Mouse (Mus musculus) megakaryocyte progenitor cell, adult 5-6 weeks (primary cell): ENCODE data around the gene Trpc2. TPM values are rescaled to one million over a fixed set of nuclear protein-coding genes. Genes with fewer than 3 reads are reported as not detected.
A peak's percentile ranks its signal among the peaks of the same experiment; 100 is the strongest.

Source experiments
- ATAC-seq: replicated peaks from 2 replicates; pipeline ENCODE4 v1.8.0; 2016; ENCODE audit warnings: mild to moderate bottlenecking, moderate TSS enrichment, inconsistent platforms; ENCODE audit not compliant: poor library complexity
- total RNA-seq, 2 experiments: library from RNA; stranded (forward) in 1 of 2; stranded (reverse) in 1 of 2; fragments of 157-497, 149-512 nt in 1 of 2; fragments of 200-1000 nt in 1 of 2; gene quantifications; 2 replicates each; pipeline versions ENCODE4 v1.2.3 to v1.2.4; 2015 to 2017

Trpc2 gene
- total RNA-seq, 2 experiments from 2014 or later, result not detected

DNA sequence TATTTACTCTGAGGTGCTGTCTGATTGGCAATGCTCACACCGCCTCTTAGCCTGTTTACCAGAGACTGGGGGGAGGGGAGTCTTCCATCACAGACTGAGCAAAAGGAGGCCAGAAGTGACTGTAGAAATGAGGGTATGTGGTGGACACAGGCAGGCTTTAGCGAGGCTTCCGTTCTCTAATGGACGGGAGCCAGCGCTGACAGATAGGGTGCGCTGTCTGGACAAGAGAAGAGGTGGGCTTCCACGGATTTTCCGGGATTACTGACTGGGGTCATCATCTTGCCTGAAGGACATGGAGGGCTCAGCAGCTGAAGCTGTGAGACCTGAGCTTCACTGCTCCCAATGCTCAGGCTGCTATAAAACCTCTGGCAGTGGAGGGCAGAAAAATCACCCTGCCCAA lies 19.3 kb downstream of the Trpc2 start:
- no peak for ATAC-seq

DNA sequence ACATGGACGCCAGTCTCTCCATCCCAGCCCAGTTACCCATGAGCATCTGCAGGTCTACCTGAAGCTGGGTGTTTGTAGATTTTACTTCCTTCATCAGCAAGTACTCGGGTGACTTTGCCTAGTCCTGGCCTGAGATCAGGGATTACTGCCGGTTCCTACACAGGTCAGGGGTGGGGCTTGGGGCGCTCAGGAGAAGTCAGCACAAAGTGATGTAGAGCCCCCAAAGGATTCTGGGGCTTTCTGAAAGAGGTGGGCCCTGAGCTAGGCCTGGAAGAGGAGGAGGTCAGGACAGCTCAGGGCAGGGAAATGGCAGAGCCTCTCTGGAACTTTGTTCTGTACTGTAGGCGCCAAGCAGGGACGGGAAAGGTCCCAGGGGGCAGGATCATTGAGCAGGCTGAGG lies 19.8 kb downstream of the Trpc2 start:
- ATAC-seq, result no peak

DNA sequence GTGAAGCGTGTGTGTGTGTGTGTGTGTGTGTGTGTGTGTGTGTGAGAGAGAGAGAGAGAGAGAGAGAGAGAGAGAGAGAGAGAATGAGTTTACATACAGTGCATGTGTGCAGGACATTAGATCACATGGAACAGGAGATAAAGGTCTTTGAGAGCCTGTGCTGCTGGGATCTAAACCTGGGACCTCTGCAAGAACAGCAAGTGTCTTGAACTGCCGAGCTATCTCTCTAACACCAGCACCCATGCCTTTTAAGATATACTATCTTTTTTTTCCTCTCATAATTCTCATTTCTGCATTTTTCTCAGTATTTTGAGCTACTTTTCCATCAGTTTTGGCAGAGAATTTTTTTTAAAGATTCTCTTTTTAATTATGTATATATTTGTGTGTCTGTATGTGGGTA lies 20.6 kb downstream of the Trpc2 start:
- ATAC-seq, result peak; percentile 70

GRCm38 (mm10) chr7:102104126-102104525 lies 21.2 kb downstream of the Trpc2 start:
- no peak for ATAC-seq

DNA sequence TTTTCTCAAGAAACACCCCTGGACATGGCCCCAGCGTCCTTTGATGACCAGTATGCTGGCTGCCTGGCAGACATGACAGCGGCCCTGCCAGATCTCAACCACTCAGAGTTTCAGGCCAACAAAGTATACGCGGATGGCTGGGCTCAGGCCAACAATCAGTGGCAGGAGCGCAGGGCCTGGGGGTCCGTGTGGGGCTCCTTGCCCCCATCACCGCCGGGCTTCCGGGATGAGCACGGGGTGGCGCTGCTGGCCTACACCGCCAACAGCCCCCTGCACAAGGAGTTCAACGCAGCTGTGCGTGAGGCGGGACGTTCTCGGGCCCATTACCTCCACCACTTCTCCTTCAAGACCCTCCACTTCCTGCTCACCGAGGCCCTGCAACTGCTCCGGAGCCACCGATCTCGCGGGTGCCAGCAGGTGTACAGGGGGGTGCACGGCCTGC lies 23.8 kb downstream of the Trpc2 start:
- peak; percentile 35 for ATAC-seq

DNA sequence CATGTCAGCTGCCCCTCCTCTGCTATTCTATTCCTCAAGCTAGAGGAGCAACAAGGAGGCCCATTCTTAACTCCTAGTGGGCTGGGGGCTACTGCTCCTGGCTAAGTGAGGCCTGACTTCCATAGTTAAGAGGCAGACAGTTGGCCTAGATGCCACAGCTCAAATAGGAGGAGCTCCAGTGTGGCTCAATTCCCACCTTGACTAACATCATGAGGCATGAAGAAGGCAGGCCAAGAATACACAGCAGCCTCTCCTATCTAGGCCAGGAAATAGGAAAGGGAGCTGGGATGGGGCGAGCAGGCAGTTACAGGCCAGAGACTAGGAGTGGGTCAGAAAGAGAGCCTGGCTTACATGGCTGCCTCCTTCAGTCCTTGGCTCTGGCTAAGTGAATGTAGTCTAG lies 25.3 kb downstream of the Trpc2 start:
- ATAC-seq, result no peak

DNA sequence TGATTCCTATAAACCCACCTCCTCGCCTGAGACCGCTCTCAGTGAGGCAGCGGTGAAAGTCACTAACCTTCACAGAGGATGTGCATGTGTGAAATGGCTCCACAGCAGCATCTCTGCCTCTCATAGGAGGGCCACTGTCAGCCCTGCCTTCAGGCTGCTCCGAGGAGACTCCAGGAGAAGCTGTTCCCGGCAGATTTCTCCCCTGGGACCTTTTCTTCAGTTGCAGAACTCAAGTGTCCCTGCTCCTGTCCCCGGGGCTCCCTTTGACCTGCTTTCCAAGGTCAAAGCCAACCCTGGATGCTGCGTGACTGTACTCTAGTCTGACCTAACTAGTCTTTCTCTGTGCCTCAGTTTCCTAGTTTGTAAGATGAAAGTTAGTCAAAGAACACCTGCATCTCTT lies 26.3 kb downstream of the Trpc2 start, which contains the start of gene Art5:
Art5 (minus strand) TSS at position 319 of the 400 bp plus-strand sequence.
- ATAC-seq, result no peak

DNA sequence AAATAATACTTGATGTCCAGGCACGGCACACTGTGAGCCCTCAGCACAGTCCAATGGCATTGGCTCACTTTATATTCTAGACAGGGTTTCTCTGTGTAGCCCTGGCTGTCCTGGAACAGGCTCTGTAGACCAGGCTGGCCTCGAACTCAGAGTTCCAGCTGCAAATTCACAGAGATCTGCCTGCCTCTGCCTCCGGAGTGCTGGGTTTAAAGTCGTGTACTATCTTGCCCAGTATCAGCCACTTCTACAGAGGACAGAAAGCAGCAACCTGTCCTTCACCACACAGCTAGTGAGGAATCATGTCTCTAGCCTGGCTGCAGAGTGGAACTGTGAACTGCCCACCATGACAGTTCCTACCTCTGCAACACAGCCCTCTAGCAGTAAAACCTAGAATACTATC lies 26.8 kb downstream of the Trpc2 start:
- no peak for ATAC-seq

DNA sequence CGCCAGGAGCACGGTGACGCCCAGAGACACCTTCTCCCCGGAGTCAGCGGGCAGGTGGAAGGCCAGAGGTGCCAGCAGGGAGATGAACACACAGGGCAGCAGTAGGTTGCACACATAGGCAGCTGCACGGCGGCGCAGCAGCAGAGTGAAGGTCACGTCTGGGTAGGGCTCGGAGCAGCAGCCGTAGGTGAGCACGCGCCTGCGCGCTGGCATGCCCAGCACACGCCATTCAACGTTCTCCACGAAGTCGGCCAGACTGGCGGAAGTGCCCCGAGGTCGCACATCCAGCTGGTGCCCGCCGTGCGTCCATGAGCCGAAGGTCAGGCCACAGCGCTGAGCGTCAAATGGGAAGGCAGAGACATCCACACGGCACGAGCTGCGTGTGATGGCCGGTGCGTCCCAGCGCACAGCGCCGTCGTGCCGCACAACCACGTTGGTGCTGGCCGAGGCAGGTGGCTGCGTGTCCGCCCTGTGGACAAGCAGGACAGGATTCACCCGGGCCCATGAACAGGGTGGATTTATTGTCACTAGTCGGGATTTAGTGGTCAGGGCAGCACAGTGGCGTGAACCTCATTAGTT lies 30.3 kb downstream of the Trpc2 start:
- ATAC-seq, result no peak

GRCm38 (mm10) chr7:102116579-102117331 lies 33.8 kb downstream of the Trpc2 start, which contains the start of gene Chrna10:
Gene Chrna10, minus strand, starts transcription at chr7:102116828.
- ATAC-seq, result no peak

DNA sequence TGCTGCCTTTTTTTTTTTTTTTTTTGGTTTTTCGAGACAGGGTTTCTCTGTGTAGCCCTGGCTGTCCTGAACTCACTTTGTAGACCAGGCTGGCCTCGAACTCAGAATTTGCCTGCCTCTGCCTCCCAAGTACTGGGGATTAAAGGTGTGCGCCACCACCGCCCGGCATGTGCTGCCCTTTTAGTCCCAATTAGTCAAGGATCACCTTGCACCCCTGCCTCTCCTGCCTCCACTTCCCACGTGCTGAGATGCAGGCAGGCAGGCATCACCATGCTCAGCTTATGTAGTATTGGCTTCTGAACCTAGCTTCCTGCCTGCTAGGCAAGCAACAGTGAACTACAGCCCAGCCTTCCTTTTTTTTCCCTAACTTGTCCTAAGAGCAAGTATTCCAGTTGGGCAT lies 34.5 kb downstream of the Trpc2 start:
- no peak for ATAC-seq

GRCm38 (mm10) chr7:102120326-102120725 lies 37.4 kb downstream of the Trpc2 start:
- no peak for ATAC-seq

GRCm38 (mm10) chr7:102132395-102132794 lies 49.5 kb downstream of the Trpc2 start:
- ATAC-seq, result no peak

GRCm38 (mm10) chr7:102137464-102137863 lies 54.5 kb downstream of the Trpc2 start:
- ATAC-seq, result peak; percentile 90

GRCm38 (mm10) chr7:102137898-102138297 lies 55.0 kb downstream of the Trpc2 start:
- no peak for ATAC-seq

Other genes starting within 250 kb of the Trpc2 start
- gene Inppl1, start 244.9 kb upstream of the Trpc2 start, total RNA-seq (2015), result 1.2 and 4.0 TPM in 2 replicates
- gene Inppl1, start 244.9 kb upstream of the Trpc2 start, total RNA-seq (2017), result 1.6 and 4.6 TPM in 2 replicates
- not detected in 2 replicates for gene Folr2, start 225.9 kb upstream of the Trpc2 start, total RNA-seq (2015)
- not detected in 2 replicates for gene Folr2, start 225.9 kb upstream of the Trpc2 start, total RNA-seq (2017)
- 56.2 and 70.6 TPM in 2 replicates for gene Anapc15, start 219.4 kb upstream of the Trpc2 start, total RNA-seq (2015)
- gene Anapc15, start 219.4 kb upstream of the Trpc2 start, total RNA-seq (2017), result 98.6 and 132 TPM in 2 replicates
- 0.74 and 1.9 TPM in 2 replicates for gene Folr1, start 212.3 kb upstream of the Trpc2 start, total RNA-seq (2015)
- gene Folr1, start 212.3 kb upstream of the Trpc2 start, total RNA-seq (2017), result 0.37 TPM in 1 of 2 replicates, not detected in the other
- gene Lamtor1, start 177.2 kb upstream of the Trpc2 start, total RNA-seq (2015), result 74.7 and 91.8 TPM in 2 replicates
- gene Lamtor1, start 177.2 kb upstream of the Trpc2 start, total RNA-seq (2017), result 75.0 and 75.7 TPM in 2 replicates
- 0.10 TPM in 1 of 2 replicates, not detected in the other for gene Tomt, start 176.8 kb upstream of the Trpc2 start, total RNA-seq (2015)
- 0.07 TPM in 1 of 2 replicates, not detected in the other for gene Tomt, start 176.8 kb upstream of the Trpc2 start, total RNA-seq (2017)
- 1.9 and 3.8 TPM in 2 replicates for gene Lrrc51, start 149.2 kb upstream of the Trpc2 start, total RNA-seq (2015)
- 1.0 TPM in 1 of 2 replicates, not detected in the other for gene Lrrc51, start 149.2 kb upstream of the Trpc2 start, total RNA-seq (2017)
- gene Numa1, start 149.0 kb upstream of the Trpc2 start, total RNA-seq (2015), result 83.1 and 93.8 TPM in 2 replicates
- gene Numa1, start 149.0 kb upstream of the Trpc2 start, total RNA-seq (2017), result 156 and 190 TPM in 2 replicates
- gene Il18bp, start 64.4 kb upstream of the Trpc2 start, total RNA-seq (2015), result 3.1 and 7.6 TPM in 2 replicates
- 2.1 and 2.5 TPM in 2 replicates for gene Il18bp, start 64.4 kb upstream of the Trpc2 start, total RNA-seq (2017)
- gene Rnf121, start 17.6 kb upstream of the Trpc2 start, total RNA-seq (2015), result 11.3 and 12.2 TPM in 2 replicates
- gene Rnf121, start 17.6 kb upstream of the Trpc2 start, total RNA-seq (2017), result 7.1 and 12.7 TPM in 2 replicates
- 17.6 and 19.7 TPM in 2 replicates for gene Xndc1, start 17.6 kb upstream of the Trpc2 start, total RNA-seq (2015)
- 28.4 and 30.3 TPM in 2 replicates for gene Xndc1, start 17.6 kb upstream of the Trpc2 start, total RNA-seq (2017)
- gene Xntrpc, start 17.4 kb upstream of the Trpc2 start, total RNA-seq (2015), result 0.57 and 0.85 TPM in 2 replicates
- gene Xntrpc, start 17.4 kb upstream of the Trpc2 start, total RNA-seq (2017), result 0.34 and 0.92 TPM in 2 replicates
- not detected in 2 replicates for gene Art1, start 18.6 kb downstream of the Trpc2 start, total RNA-seq (2015)
- gene Art1, start 18.6 kb downstream of the Trpc2 start, total RNA-seq (2017), result not detected in 2 replicates
- 0.12 TPM in 1 of 2 replicates, not detected in the other for gene Art5, start 26.4 kb downstream of the Trpc2 start, total RNA-seq (2015)
- gene Art5, start 26.4 kb downstream of the Trpc2 start, total RNA-seq (2017), result 0.17 and 0.20 TPM in 2 replicates
- gene Chrna10, start 33.7 kb downstream of the Trpc2 start, total RNA-seq (2015), result not detected in 2 replicates
- not detected in 2 replicates for gene Chrna10, start 33.7 kb downstream of the Trpc2 start, total RNA-seq (2017)
- 75.3 TPM in 2 replicates for gene Nup98, start 127.1 kb downstream of the Trpc2 start, total RNA-seq (2015)
- 41.3 and 46.1 TPM in 2 replicates for gene Nup98, start 127.1 kb downstream of the Trpc2 start, total RNA-seq (2017)
- 71.9 and 80.7 TPM in 2 replicates for gene Pgap2, start 127.1 kb downstream of the Trpc2 start, total RNA-seq (2015)
- 30.6 and 32.9 TPM in 2 replicates for gene Pgap2, start 127.1 kb downstream of the Trpc2 start, total RNA-seq (2017)
- gene Rhog, start 172.9 kb downstream of the Trpc2 start, total RNA-seq (2015), result 208 and 213 TPM in 2 replicates
- gene Rhog, start 172.9 kb downstream of the Trpc2 start, total RNA-seq (2017), result 44.7 and 47.3 TPM in 2 replicates
- gene Stim1, start 184.7 kb downstream of the Trpc2 start, total RNA-seq (2015), result 22.4 and 23.5 TPM in 2 replicates
- 33.5 and 36.4 TPM in 2 replicates for gene Stim1, start 184.7 kb downstream of the Trpc2 start, total RNA-seq (2017)